Mouse (Mus musculus): Measurements from ENCODE around the gene Drd1.

- TF ChIP-seq CTCF (IDR thresholded peaks at IDR 0.05; ENCODE audit: low read depth), result no peak
- no peak for TF ChIP-seq EP300 (IDR thresholded peaks at IDR 0.05; ENCODE audit: low read depth)
Measured at GRCm38 (mm10) chr13:54084178-54084577, 28.7 kb upstream of the Drd1 start.
